In the genomic region with DNA sequence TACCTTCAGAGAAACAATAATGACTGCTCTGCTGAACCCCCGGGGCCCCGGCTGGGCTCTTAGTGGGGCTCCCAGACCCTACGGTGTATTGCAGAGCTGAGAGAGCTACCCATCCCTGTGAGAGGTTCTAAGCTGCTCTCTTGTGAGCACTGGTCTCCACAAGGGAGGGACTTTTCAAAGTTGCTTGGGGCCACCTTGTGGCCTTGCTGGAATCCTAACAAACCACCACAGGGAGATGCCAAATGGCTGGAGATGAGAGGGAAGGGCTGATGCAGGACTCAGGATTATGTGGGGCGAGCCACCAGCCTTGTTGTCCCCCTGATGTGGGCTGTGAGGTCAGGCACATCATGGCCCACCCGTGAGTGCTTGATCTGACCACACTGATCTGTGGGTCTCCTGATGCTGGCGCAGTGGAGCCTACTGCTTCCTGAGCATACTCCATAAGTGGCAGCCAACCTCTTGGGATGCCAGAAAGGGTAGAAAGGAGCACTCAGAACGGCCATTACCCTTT, we compare ENCODE assay signal across 9 mouse cellular contexts. TPM values are rescaled to one million over a fixed set of nuclear protein-coding genes. Genes with fewer than 3 reads are reported as not detected.
DNase-seq lines count a peak whose midpoint lies in the region; ATAC-seq and TF ChIP-seq lines count a peak whose summit lies in the region.
"Had no signal": no experiment of that assay in that cellular context is flagged by ENCODE, and none has a peak within 500 bp of the region (broad histone marks: within the 10 kb centered on the region; RNA-seq: fewer than 3 reads in every experiment).

No protein-coding gene starts in this region.

- no peak overlapping the region for H3K4me3 ChIP-seq in liver, adult 2 months (ENCODE audit: insufficient read depth, low read depth, low read length)
- H3K4me3 ChIP-seq in limb, embryonic 15.5 days: no peak overlapping the region
- no peak overlapping the region for H3K4me3 ChIP-seq in stomach, embryonic 16.5 days (replicated peaks; ENCODE audit: low read length)
- no peak overlapping the region for H3K4me3 ChIP-seq in midbrain, embryonic 11.5 days (ENCODE audit: low read depth, low read length)

- TF ChIP-seq CTCF in liver, adult 2 months (IDR thresholded peaks at IDR 0.05; ENCODE audit: low read depth, low read length): no peak

- peak overlapping the region; percentile 36; the same call in 1 of the 2 replicates for H3K27ac ChIP-seq in liver, adult 2 months (replicated peaks; ENCODE audit: insufficient read depth, low read depth, low read length)
- H3K27ac ChIP-seq in limb, embryonic 15.5 days: peak overlapping the region; percentile 80
- H3K27ac ChIP-seq in stomach, embryonic 16.5 days (ENCODE audit: low read length): peak overlapping the region; percentile 94
- H3K27ac ChIP-seq in midbrain, embryonic 11.5 days (ENCODE audit: low read depth, low read length): no peak overlapping the region

- no peaks in the 10 kb centered on the region for H3K79me2 ChIP-seq in liver, adult 2 months (ENCODE audit: control insufficient read depth, insufficient read depth, low read length)

- no peaks in the 10 kb centered on the region for H3K4me1 ChIP-seq in liver, adult 2 months (ENCODE audit: control insufficient read depth, insufficient read depth, low read length)
- peaks cover 36% of the 10 kb centered on the region for H3K4me1 ChIP-seq in limb, embryonic 15.5 days
- peaks cover 21% of the 10 kb centered on the region for H3K4me1 ChIP-seq in stomach, embryonic 16.5 days (ENCODE audit: control insufficient read depth, insufficient read depth, low read length)
- peaks cover 5% of the 10 kb centered on the region for H3K4me1 ChIP-seq in midbrain, embryonic 11.5 days (ENCODE audit: control insufficient read depth, insufficient read depth, low read length)

- no peak for ATAC-seq in limb, embryonic 15.5 days (ENCODE audit: insufficient number of reproducible peaks, low FRiP score, low TSS enrichment, low read depth)
- no peak for ATAC-seq in stomach, embryonic 16.5 days (ENCODE audit: insufficient read depth, low FRiP score)
- no peak for ATAC-seq in midbrain, embryonic 11.5 days (ENCODE audit: low FRiP score)

- WGBS in liver, adult 2 months: 85% methylated on average over 7 of the region's 7 CpGs
- 75% methylated on average over 7 of the region's 7 CpGs for WGBS in limb, embryonic 15.5 days
- 78% methylated on average over 7 of the region's 7 CpGs for WGBS in stomach, embryonic 16.5 days
- 83% methylated on average over 7 of the region's 7 CpGs for WGBS in midbrain, embryonic 11.5 days

- DNase-seq in cerebellum, adult 18-20 months: peak; percentile 19 to 21
- DNase-seq in cerebellum, adult 9-10 months: no peak
- DNase-seq in liver, adult 2 months (ENCODE audit: extremely low read depth, low read depth, low spot score): no peak
- no peak for DNase-seq in liver
- no peak for DNase-seq in left cerebral cortex, adult 8-10 months (ENCODE audit: low spot score in 2 of 2)
- DNase-seq in midbrain, embryonic 11.5 days (ENCODE audit: low spot score, missing footprints): no peak
- DNase-seq: layer of hippocampus, postnatal 36 days had no signal

- H3K4me2 ChIP-seq in limb, embryonic 15.5 days: no peak overlapping the region
- H3K4me2 ChIP-seq in stomach, embryonic 16.5 days (ENCODE audit: low read depth, low read length): no peak overlapping the region
- no peak overlapping the region for H3K4me2 ChIP-seq in midbrain, embryonic 11.5 days

- no peaks in the 10 kb centered on the region for H3K9me3 ChIP-seq in limb, embryonic 15.5 days
- no peaks in the 10 kb centered on the region for H3K9me3 ChIP-seq in stomach, embryonic 16.5 days (replicated peaks; ENCODE audit: control insufficient read depth, low read length)
- H3K9me3 ChIP-seq in midbrain, embryonic 11.5 days (ENCODE audit: control insufficient read depth, low read length): no peaks in the 10 kb centered on the region

- no peak overlapping the region for H3K9ac ChIP-seq in liver, adult 2 months (ENCODE audit: low read depth, low read length)
- no peak overlapping the region for H3K9ac ChIP-seq in limb, embryonic 15.5 days
- H3K9ac ChIP-seq in stomach, embryonic 16.5 days (ENCODE audit: low read length): peak overlapping the region; percentile 60; the same call in 1 of the 2 replicates
- no peak overlapping the region for H3K9ac ChIP-seq in midbrain, embryonic 11.5 days (ENCODE audit: low read length)

- no peak for TF ChIP-seq POLR2A in liver, adult 2 months (IDR thresholded peaks at IDR 0.05; ENCODE audit: extremely low read depth, insufficient read depth, low read length)

- no peaks in the 10 kb centered on the region for H3K36me3 ChIP-seq in liver, adult 2 months (ENCODE audit: control insufficient read depth, insufficient read depth, low read length)
- peaks cover 53% of the 10 kb centered on the region for H3K36me3 ChIP-seq in limb, embryonic 15.5 days
- 0 out of 2 replicates have a peak, but pooled peaks cover 9% of the 10 kb centered on the region for H3K36me3 ChIP-seq in stomach, embryonic 16.5 days (ENCODE audit: control insufficient read depth, insufficient read depth, low read length)
- H3K36me3 ChIP-seq in midbrain, embryonic 11.5 days (ENCODE audit: control insufficient read depth, insufficient read depth, low read length): 0 out of 2 replicates have a peak, but pooled peaks cover 3% of the 10 kb centered on the region

- no peaks in the 10 kb centered on the region for H3K27me3 ChIP-seq in liver, adult 2 months (ENCODE audit: control insufficient read depth, insufficient read depth, low read length)
- H3K27me3 ChIP-seq in limb, embryonic 15.5 days: no peaks in the 10 kb centered on the region
- no peaks in the 10 kb centered on the region for H3K27me3 ChIP-seq in stomach, embryonic 16.5 days (ENCODE audit: control insufficient read depth, insufficient read depth, low read length)
- no peaks in the 10 kb centered on the region for H3K27me3 ChIP-seq in midbrain, embryonic 11.5 days (ENCODE audit: control insufficient read depth, insufficient read depth, low read length)

RNA-seq across cellular contexts. Expression of a gene that starts 58.8 kb away (rescaled TPM):
- 0.46 and 0.54 TPM in 2 replicates for total RNA-seq in liver, adult 2 months (2014; rRNA removed)
- 0.45 and 0.73 TPM in 2 replicates for polyA plus RNA-seq in liver, adult 2 months (2012; rRNA removed)
- 10.0 and 10.2 TPM in 2 replicates for polyA plus RNA-seq in limb, embryonic 15.5 days (2015; fragmentation: Nextera tagmentation; extraction: Ambion mirVana)
- 9.3 and 9.9 TPM in 2 replicates for polyA plus RNA-seq in stomach, embryonic 16.5 days (2015; fragmentation: Nextera tagmentation; extraction: Ambion mirVana)
- 10 to 100 TPM; 21.0 to 22.5 (median 21.5) TPM for total RNA-seq in left cerebral cortex, adult 8-10 months (2022)
- polyA plus RNA-seq in midbrain, embryonic 11.5 days (2014; fragmentation: Nextera tagmentation; extraction: Ambion mirVana): 0.90 and 1.8 TPM in 2 replicates

Comparison
In these comparisons a context has a peak if more than half of its experiments do, and no peak if none do; other contexts are left out.
1. DNase-seq: peak in cerebellum, adult 18-20 months (2 of 2); none in cerebellum, adult 9-10 months (single experiment), liver, adult 2 months (single experiment), liver (single experiment), left cerebral cortex, adult 8-10 months (0 of 2) and midbrain, embryonic 11.5 days (single experiment).